Mouse (Mus musculus): ENCODE data around the gene Fezf2. TPM values are rescaled to one million over a fixed set of nuclear protein-coding genes. Genes with fewer than 3 reads are reported as not detected.

Fezf2 gene
- polyA plus RNA-seq, 1 experiment from 2014 or later: 0.14 TPM

GRCm38 (mm10) chr14:12300275-12300674 is 47.7 kb downstream of the Fezf2 start:
- ATAC-seq (replicated peaks; ENCODE audit: insufficient number of reproducible peaks, low FRiP score, low TSS enrichment): no peak
- Histone ChIP-seq H3K27me3 (ENCODE audit: control insufficient read depth, insufficient read depth, low read length) (no peaks in the 10 kb centered on the region), H3K4me2 (no peak overlapping the region), H3K9me3 (replicated peaks; ENCODE audit: control insufficient read depth, low read length) (no peaks in the 10 kb centered on the region), H3K9ac (ENCODE audit: low read depth, low read length) (no peak overlapping the region), H3K4me1 (ENCODE audit: control insufficient read depth, insufficient read depth, low read length) (no peaks in the 10 kb centered on the region), H3K4me3 (ENCODE audit: low read depth, low read length) (no peak overlapping the region), H3K27ac (ENCODE audit: low read depth, low read length) (no peak overlapping the region), H3K36me3 (ENCODE audit: control insufficient read depth, insufficient read depth, low read length) (peaks cover 6% of the 10 kb centered on the region; the same call in 1 of the 2 replicates)
- 76% methylated on average over 4 of the region's 4 CpGs for WGBS (ENCODE audit: insufficient replicate concordance)

- ATAC-seq (replicated peaks; ENCODE audit: insufficient number of reproducible peaks, low FRiP score, low TSS enrichment): no peak
- Histone ChIP-seq H3K9ac (ENCODE audit: low read depth, low read length) (no peak overlapping the region), H3K27me3 (ENCODE audit: control insufficient read depth, insufficient read depth, low read length) (no peaks in the 10 kb centered on the region), H3K9me3 (replicated peaks; ENCODE audit: control insufficient read depth, low read length) (no peaks in the 10 kb centered on the region), H3K4me3 (ENCODE audit: low read depth, low read length) (no peak overlapping the region), H3K4me1 (ENCODE audit: control insufficient read depth, insufficient read depth, low read length) (no peaks in the 10 kb centered on the region), H3K27ac (ENCODE audit: low read depth, low read length) (no peak overlapping the region), H3K36me3 (ENCODE audit: control insufficient read depth, insufficient read depth, low read length) (peaks cover 6% of the 10 kb centered on the region; the same call in 1 of the 2 replicates), H3K4me2 (no peak overlapping the region)
- WGBS (ENCODE audit: insufficient replicate concordance): 76% methylated on average over 6 of the region's 6 CpGs
Measured at GRCm38 (mm10) chr14:12299654-12300053, 48.3 kb downstream of the Fezf2 start.

GRCm38 (mm10) chr14:12299171-12299570 is 48.8 kb downstream of the Fezf2 start:
- no peak for ATAC-seq (replicated peaks; ENCODE audit: insufficient number of reproducible peaks, low FRiP score, low TSS enrichment)
- Histone ChIP-seq H3K9me3 (replicated peaks; ENCODE audit: control insufficient read depth, low read length) (no peaks in the 10 kb centered on the region), H3K27me3 (ENCODE audit: control insufficient read depth, insufficient read depth, low read length) (no peaks in the 10 kb centered on the region)

GRCm38 (mm10) chr14:12296391-12296790 is 51.6 kb downstream of the Fezf2 start:
- Histone ChIP-seq H3K4me1 (ENCODE audit: control insufficient read depth, insufficient read depth, low read length) (no peaks in the 10 kb centered on the region), H3K9ac (ENCODE audit: low read depth, low read length) (no peak overlapping the region), H3K4me3 (ENCODE audit: low read depth, low read length) (no peak overlapping the region), H3K27me3 (ENCODE audit: control insufficient read depth, insufficient read depth, low read length) (no peaks in the 10 kb centered on the region), H3K36me3 (ENCODE audit: control insufficient read depth, insufficient read depth, low read length) (peaks cover 6% of the 10 kb centered on the region; the same call in 1 of the 2 replicates), H3K4me2 (no peak overlapping the region), H3K9me3 (replicated peaks; ENCODE audit: control insufficient read depth, low read length) (no peaks in the 10 kb centered on the region), H3K27ac (ENCODE audit: low read depth, low read length) (no peak overlapping the region)
- ATAC-seq (replicated peaks; ENCODE audit: insufficient number of reproducible peaks, low FRiP score, low TSS enrichment): no peak
- 89% methylated on average over 7 of the region's 7 CpGs for WGBS (ENCODE audit: insufficient replicate concordance)

More at GRCm38 (mm10) chr14:12299171-12299570, 48.8 kb downstream of the Fezf2 start:
- H3K9ac ChIP-seq (ENCODE audit: low read depth, low read length): no peak overlapping the region
- peaks cover 6% of the 10 kb centered on the region; the same call in 1 of the 2 replicates for H3K36me3 ChIP-seq (ENCODE audit: control insufficient read depth, insufficient read depth, low read length)
- no peak overlapping the region for H3K4me3 ChIP-seq (ENCODE audit: low read depth, low read length)
- no peak overlapping the region for H3K4me2 ChIP-seq
- no peaks in the 10 kb centered on the region for H3K4me1 ChIP-seq (ENCODE audit: control insufficient read depth, insufficient read depth, low read length)
- no peak overlapping the region for H3K27ac ChIP-seq (ENCODE audit: low read depth, low read length)

Other genes with a start within 250 kb of the Fezf2 start
- gene Gm49355, start 64.2 kb downstream of the Fezf2 start, polyA plus RNA-seq (2014; fragmentation: Nextera tagmentation; extraction: Ambion mirVana): 0.07 TPM in 1 of 2 replicates, not detected in the other
- gene 3830406C13Rik, start 64.0 kb downstream of the Fezf2 start, polyA plus RNA-seq (2014; fragmentation: Nextera tagmentation; extraction: Ambion mirVana): 25.0 and 25.4 TPM in 2 replicates